Mouse (Mus musculus): Measurements from ENCODE around the gene Rnf166. TPM values are rescaled to one million over a fixed set of nuclear protein-coding genes. Genes with fewer than 3 reads are reported as not detected.

Gene Rnf166
- polyA plus RNA-seq, 1 experiment: 17.1 TPM

DNA sequence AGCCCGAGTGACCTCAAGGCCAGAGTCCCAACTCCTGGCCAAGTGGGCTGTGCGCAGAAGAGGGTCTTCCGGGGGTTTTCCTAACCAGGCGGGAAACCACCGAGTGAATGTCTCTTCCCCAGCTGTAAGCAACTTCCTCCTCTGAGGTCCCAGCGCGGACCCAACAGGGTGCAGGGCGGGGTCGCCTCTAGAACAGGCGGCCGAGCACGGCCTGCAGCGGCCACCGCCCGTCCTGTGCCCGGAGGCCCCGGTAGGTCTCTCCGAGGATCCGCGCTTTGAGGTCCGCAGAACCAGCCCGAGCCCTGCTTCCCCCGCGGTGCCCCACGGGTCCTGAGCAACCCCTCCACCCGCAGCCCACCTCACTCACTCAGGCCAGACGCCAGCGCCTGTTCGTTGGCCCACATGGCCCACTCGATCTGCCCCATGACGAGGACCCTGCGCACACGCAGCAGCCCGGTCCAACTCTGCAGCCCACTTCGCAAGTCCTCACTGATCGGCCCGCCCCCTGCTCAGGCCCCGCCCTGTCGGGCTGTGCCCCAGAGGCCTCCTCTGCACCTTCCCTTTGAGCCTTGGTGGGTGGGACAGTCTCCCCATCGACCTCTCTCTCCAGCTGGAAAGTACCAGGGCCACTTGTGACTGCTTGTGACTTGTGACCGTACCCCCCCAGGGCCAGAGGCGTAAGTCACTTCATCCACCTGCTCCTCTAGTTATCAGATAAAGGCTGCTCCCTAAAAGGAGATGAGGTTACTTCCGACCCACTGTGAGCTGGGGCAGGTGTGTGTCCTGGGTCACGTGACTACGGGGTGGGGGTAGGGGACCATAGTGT lies 43.2 kb downstream of the Rnf166 start, which contains the start of gene Cyba:
Gene Cyba, minus strand, starts transcription at position 488 of the 826 bp plus-strand sequence.
- Histone ChIP-seq H3K9me3 (replicated peaks; ENCODE audit: control insufficient read depth, insufficient read depth, low read length, poor library complexity, severe bottlenecking) (no peaks in the 10 kb centered on the region), H3K4me1 (ENCODE audit: control insufficient read depth, insufficient read depth, low read length) (no peaks in the 10 kb centered on the region), H3K27me3 (ENCODE audit: control insufficient read depth, insufficient read depth, low read length, poor library complexity, severe bottlenecking) (no peaks in the 10 kb centered on the region), H3K36me3 (ENCODE audit: control insufficient read depth, insufficient read depth, low read length, poor library complexity, severe bottlenecking) (peaks cover 14% of the 10 kb centered on the region), H3K9ac (ENCODE audit: low read depth, poor library complexity, severe bottlenecking) (peak within 1 kb of the TSS; percentile 71), H3K4me3 (ENCODE audit: low read depth, low read length) (peak within 1 kb of the TSS; percentile 75), H3K27ac (ENCODE audit: insufficient read depth, low read length) (peak within 1 kb of the TSS; percentile 10; the same call in 1 of the 2 replicates)
- TF ChIP-seq EP300 (IDR thresholded peaks at IDR 0.05; ENCODE audit: insufficient read depth, low read depth, low read length) (peak; percentile 76; the same call in 1 of the 2 replicates), POLR2A (IDR thresholded peaks at IDR 0.05; ENCODE audit: insufficient read depth, low read length) (peak; percentile 68), CTCF (IDR thresholded peaks at IDR 0.05; ENCODE audit: low read depth, low read length) (no peak)

DNA sequence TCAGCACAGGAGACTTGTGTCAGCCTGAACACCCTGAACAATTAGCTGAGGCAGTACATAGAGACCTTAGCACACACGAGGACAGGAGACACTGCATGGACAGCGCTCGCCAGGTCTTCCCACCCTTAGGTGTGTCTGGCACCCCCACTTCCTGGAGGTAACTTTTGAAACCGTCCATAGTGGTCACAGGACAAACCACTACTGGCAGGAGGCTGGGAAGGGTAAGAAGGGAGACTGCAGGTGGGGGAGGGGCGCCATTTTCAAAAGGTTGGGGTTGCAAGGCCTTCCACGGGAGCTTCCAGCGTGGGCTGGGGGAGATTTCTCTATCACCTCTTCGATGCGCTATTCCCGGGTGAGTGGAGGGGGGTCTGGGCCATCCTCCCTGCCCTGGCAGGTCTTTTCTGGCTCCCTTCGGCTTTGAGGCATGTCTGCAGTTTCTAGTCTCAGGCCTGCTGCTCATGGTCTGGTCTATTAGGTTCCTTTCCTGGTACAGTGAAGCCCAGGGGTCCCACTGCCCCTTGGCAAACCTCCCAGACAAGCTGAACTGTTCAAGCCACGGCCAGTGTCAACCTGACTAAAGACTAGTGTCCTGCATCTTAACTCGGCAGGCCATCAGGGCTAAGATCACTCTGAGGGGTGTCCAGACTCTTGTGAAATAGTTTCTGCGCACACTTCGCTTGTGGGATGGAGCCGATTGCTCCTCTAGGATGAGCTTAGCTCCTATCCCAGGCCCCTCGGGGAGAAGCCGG lies 44.0 kb downstream of the Rnf166 start:
- TF ChIP-seq POLR2A (IDR thresholded peaks at IDR 0.05; ENCODE audit: insufficient read depth, low read length) (no peak), EP300 (IDR thresholded peaks at IDR 0.05; ENCODE audit: insufficient read depth, low read depth, low read length) (no peak), CTCF (IDR thresholded peaks at IDR 0.05; ENCODE audit: low read depth, low read length) (no peak)
- Histone ChIP-seq H3K36me3 (ENCODE audit: control insufficient read depth, insufficient read depth, low read length, poor library complexity, severe bottlenecking) (peaks cover 14% of the 10 kb centered on the region), H3K9ac (ENCODE audit: low read depth, poor library complexity, severe bottlenecking) (peak overlapping the region; percentile 71), H3K4me3 (ENCODE audit: low read depth, low read length) (peak overlapping the region; percentile 75), H3K9me3 (replicated peaks; ENCODE audit: control insufficient read depth, insufficient read depth, low read length, poor library complexity, severe bottlenecking) (no peaks in the 10 kb centered on the region), H3K27ac (ENCODE audit: insufficient read depth, low read length) (no peak overlapping the region), H3K27me3 (ENCODE audit: control insufficient read depth, insufficient read depth, low read length, poor library complexity, severe bottlenecking) (no peaks in the 10 kb centered on the region), H3K4me1 (ENCODE audit: control insufficient read depth, insufficient read depth, low read length) (no peaks in the 10 kb centered on the region)

DNA sequence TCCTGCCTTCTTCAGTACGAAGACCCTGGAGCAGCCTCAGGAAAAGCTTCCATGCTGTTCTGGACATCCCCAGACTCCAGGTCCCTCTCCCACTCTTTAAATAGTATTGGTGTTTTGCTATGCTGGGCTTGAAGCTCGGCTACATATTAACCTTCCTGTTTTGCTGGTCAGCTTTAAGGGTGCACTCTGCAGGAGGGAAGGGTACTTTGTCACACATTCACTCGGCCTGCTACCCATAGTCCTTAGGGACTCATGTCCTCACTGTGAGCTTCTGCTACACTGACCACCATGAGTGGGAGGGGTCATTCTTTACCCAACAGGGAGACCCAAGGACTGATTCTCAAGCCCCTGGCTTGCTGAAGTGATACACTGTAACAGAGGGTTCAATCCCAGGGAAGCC lies 45.2 kb downstream of the Rnf166 start:
- Histone ChIP-seq H3K36me3 (ENCODE audit: control insufficient read depth, insufficient read depth, low read length, poor library complexity, severe bottlenecking) (peaks cover 4% of the 10 kb centered on the region), H3K9ac (ENCODE audit: low read depth, poor library complexity, severe bottlenecking) (no peak overlapping the region), H3K4me1 (ENCODE audit: control insufficient read depth, insufficient read depth, low read length) (no peaks in the 10 kb centered on the region), H3K4me3 (ENCODE audit: low read depth, low read length) (no peak overlapping the region), H3K9me3 (replicated peaks; ENCODE audit: control insufficient read depth, insufficient read depth, low read length, poor library complexity, severe bottlenecking) (no peaks in the 10 kb centered on the region), H3K27me3 (ENCODE audit: control insufficient read depth, insufficient read depth, low read length, poor library complexity, severe bottlenecking) (no peaks in the 10 kb centered on the region), H3K27ac (ENCODE audit: insufficient read depth, low read length) (no peak overlapping the region)
- no peak for TF ChIP-seq CTCF (IDR thresholded peaks at IDR 0.05; ENCODE audit: low read depth, low read length)
- no peak for TF ChIP-seq POLR2A (IDR thresholded peaks at IDR 0.05; ENCODE audit: insufficient read depth, low read length)
- no peak for TF ChIP-seq EP300 (IDR thresholded peaks at IDR 0.05; ENCODE audit: insufficient read depth, low read depth, low read length)

DNA sequence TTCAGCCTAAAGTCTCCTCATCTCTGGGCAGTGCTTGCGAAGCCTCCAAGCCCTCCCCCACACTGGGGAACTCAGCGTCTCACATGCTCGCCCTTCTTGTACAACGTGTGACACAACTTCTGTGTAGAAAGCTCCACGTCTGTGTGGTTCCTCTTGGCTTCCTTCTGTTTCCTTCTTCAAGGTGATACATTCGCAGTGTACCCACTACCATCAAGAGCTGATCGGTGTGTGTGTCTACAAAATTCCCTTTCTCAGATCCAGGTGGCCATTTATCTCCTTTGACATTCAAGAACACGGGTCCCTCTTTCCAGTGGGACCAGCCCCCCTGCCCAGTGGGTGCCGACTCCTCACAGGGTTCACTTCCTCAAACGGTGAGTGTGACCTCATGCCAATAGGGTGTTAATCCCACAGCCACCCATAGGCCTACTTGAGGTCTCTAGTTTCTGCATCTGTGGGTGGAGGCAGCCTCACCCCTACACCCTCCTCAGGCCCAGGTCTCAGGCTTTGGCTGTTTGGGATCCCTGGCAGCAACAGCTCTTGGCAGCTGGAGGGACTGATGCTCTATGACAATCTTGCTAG lies 45.7 kb downstream of the Rnf166 start:
- TF ChIP-seq POLR2A (IDR thresholded peaks at IDR 0.05; ENCODE audit: insufficient read depth, low read length) (no peak), CTCF (IDR thresholded peaks at IDR 0.05; ENCODE audit: low read depth, low read length) (no peak), EP300 (IDR thresholded peaks at IDR 0.05; ENCODE audit: insufficient read depth, low read depth, low read length) (no peak)

DNA sequence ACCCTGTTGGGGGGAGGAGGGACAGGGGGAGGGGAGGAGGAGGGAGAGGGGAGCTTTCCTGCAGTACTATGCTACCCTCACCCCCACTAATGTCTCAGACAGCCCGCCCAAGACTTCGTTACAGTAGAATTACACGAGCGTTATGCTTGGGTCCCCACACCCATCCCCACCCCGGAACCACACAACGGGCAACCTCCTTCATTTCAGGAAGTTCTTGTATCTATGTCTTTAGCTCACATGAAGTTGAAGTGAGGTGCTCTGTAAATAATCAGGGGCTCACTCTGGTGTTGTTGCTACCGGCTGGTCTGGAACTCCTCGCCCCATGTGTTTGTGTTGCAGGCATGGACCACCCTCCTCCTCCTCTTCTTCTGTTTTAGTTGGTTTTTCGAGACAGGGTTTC lies 47.7 kb downstream of the Rnf166 start:
- Histone ChIP-seq H3K9ac (ENCODE audit: low read depth, poor library complexity, severe bottlenecking) (no peak overlapping the region), H3K9me3 (replicated peaks; ENCODE audit: control insufficient read depth, insufficient read depth, low read length, poor library complexity, severe bottlenecking) (no peaks in the 10 kb centered on the region), H3K27me3 (ENCODE audit: control insufficient read depth, insufficient read depth, low read length, poor library complexity, severe bottlenecking) (no peaks in the 10 kb centered on the region), H3K36me3 (ENCODE audit: control insufficient read depth, insufficient read depth, low read length, poor library complexity, severe bottlenecking) (no peaks in the 10 kb centered on the region), H3K4me3 (ENCODE audit: low read depth, low read length) (no peak overlapping the region), H3K27ac (ENCODE audit: insufficient read depth, low read length) (no peak overlapping the region), H3K4me1 (ENCODE audit: control insufficient read depth, insufficient read depth, low read length) (peaks cover 3% of the 10 kb centered on the region)
- TF ChIP-seq CTCF (IDR thresholded peaks at IDR 0.05; ENCODE audit: low read depth, low read length) (no peak), EP300 (IDR thresholded peaks at IDR 0.05; ENCODE audit: insufficient read depth, low read depth, low read length) (no peak), POLR2A (IDR thresholded peaks at IDR 0.05; ENCODE audit: insufficient read depth, low read length) (no peak)

More for the DNA sequence above, 45.7 kb downstream of the Rnf166 start:
- H3K36me3 ChIP-seq (ENCODE audit: control insufficient read depth, insufficient read depth, low read length, poor library complexity, severe bottlenecking): peaks cover 4% of the 10 kb centered on the region
- H3K27me3 ChIP-seq (ENCODE audit: control insufficient read depth, insufficient read depth, low read length, poor library complexity, severe bottlenecking): no peaks in the 10 kb centered on the region
- no peaks in the 10 kb centered on the region for H3K4me1 ChIP-seq (ENCODE audit: control insufficient read depth, insufficient read depth, low read length)
- no peak overlapping the region for H3K4me3 ChIP-seq (ENCODE audit: low read depth, low read length)
- no peak overlapping the region for H3K27ac ChIP-seq (ENCODE audit: insufficient read depth, low read length)
- no peak overlapping the region for H3K9ac ChIP-seq (ENCODE audit: low read depth, poor library complexity, severe bottlenecking)
- no peaks in the 10 kb centered on the region for H3K9me3 ChIP-seq (replicated peaks; ENCODE audit: control insufficient read depth, insufficient read depth, low read length, poor library complexity, severe bottlenecking)
